Mouse (Mus musculus): Measurements from ENCODE around the gene Mas1.

The Mas1 gene

DNA sequence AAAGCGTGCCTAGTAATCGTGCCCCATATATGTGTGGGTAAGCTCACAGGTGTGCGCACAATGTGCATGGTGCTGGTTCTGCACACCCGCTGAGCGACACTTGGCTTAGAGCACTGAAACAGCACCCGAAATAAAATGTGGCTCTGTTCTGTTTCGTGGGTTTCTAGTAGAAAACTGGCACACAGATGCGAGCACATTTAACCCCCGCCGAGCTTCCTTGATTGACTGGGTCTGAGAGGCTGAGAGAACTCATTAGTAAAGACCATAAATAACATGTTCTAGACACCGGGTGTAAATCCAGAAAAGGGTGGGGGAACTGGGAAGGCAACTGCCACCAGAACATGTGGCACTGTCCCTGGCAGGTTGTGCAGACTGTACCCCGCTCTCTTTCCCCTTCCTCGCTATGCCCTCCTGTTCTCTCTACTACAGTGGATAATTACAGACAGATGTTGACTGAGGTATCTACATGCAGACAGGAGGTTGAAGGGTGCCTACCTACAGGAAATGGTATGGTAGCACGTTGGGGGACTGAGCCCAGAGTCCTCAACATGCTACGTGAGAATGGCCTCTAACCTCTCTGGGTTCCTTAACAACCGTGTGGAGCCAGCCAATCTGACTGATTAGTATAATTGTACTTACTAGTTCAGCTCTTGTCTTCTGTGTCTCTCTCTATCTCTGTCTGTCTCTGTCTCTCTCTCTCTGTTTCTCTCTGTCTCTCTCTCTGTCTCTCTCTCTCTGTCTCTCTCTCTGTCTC is 4.5 kb upstream of the Mas1 start:
- DNase-seq (ENCODE audit: low read depth, low spot score), result peak; percentile 26

GRCm38 (mm10) chr17:12868640-12869039 is 697 bp upstream of the Mas1 start:
- DNase-seq (ENCODE audit: low read depth, low spot score), result no peak

- DNase-seq (ENCODE audit: low read depth, low spot score), result no peak
These were observed 1.1 kb downstream of the Mas1 start for GRCm38 (mm10) chr17:12866853-12867252.

GRCm38 (mm10) chr17:12865407-12865806 is 2.5 kb downstream of the Mas1 start:
- DNase-seq (ENCODE audit: low read depth, low spot score), result no peak

GRCm38 (mm10) chr17:12864111-12864510 is 3.8 kb downstream of the Mas1 start:
- DNase-seq (ENCODE audit: low read depth, low spot score), result no peak

DNA sequence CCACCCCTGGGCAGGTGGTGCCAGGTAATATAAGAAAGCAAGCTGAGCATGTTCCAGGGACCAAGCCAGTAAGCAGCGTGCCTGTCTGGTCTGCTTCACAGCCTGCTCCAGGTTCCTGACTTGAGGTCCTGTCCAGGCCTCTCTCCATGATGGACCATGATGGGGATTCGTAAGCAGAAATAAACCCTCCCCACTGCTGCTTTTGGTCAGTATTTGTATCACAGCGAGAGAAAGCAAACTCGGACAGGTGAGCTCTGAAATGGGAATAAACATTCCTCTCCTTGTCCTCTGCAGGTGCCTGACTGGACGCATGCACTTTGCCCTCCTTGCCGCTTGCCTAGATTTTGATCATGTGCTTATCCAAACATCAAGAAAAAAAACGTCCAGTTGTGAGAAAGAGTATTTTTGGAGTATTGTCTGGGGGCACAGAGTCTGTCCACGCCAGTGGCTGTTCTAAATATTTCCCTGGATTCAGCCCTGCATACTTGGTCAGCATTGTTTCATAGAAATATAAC is 8.9 kb downstream of the Mas1 start:
- no peak for DNase-seq (ENCODE audit: low read depth, low spot score)

- peak; percentile 43 for DNase-seq (ENCODE audit: low read depth, low spot score)
These were observed 9.9 kb downstream of the Mas1 start for GRCm38 (mm10) chr17:12858072-12858471.

DNA sequence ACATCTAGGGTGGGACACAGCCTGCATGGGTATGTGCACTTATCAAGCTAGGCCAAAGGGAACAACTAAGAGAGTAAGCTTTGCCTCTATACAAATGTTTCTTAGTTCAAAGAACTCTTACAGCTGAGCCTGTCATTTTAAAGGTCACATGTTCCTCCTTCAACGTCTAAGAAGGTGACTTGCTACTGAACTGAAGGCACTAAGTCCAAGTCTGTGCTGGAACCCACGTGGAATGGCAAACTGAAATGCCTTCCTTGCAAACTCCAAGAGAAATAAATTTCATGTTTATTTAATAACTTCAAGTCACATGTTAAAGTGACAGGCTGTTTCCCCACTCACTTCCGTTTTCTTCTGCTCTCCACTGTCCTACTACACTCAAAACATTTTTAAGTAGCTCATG is 10.5 kb downstream of the Mas1 start:
- DNase-seq (ENCODE audit: low read depth, low spot score), result no peak

DNA sequence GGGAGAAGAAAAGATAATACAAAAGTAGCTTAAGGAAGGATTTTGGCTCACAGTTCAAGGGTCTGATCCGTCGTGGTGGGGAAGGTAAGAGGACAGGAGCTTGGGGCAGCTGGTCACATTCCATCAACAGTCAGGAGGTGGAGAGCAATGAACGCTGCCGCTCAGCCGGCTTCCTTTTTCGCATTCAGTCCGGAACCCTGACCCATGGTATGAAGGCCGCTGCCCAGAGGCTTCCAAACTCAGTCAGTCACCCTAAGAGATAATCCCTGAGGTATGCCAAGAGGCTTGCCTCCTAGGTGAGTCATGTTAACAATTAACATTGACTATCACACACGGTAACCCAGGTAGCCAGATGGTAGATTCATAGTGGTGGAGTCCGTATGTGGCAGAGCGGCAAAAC is 13.6 kb downstream of the Mas1 start:
- no peak for DNase-seq (ENCODE audit: low read depth, low spot score)

- DNase-seq (ENCODE audit: low read depth, low spot score), result no peak
These were observed 14.1 kb downstream of the Mas1 start for GRCm38 (mm10) chr17:12853821-12854220.

DNA sequence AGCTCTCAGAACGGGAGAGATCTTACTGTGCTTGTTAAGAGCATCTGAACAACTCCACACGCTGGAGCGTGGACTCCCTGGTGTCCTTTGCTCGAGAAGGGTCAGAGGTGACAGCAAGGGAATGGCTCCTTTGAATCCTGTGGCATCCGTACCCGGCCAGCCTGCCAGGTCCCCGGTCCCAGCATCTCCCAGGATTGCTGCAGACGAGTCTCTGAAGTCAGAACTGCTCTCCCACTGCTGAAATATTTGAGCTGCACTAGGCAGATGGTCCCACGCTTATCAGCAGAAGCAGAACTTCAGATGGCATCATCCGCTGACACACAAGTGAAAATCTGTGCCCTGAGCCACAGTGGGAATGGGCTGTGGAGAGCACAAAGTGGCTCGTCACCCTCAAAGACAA is 16.3 kb downstream of the Mas1 start:
- DNase-seq (ENCODE audit: low read depth, low spot score), result no peak

DNA sequence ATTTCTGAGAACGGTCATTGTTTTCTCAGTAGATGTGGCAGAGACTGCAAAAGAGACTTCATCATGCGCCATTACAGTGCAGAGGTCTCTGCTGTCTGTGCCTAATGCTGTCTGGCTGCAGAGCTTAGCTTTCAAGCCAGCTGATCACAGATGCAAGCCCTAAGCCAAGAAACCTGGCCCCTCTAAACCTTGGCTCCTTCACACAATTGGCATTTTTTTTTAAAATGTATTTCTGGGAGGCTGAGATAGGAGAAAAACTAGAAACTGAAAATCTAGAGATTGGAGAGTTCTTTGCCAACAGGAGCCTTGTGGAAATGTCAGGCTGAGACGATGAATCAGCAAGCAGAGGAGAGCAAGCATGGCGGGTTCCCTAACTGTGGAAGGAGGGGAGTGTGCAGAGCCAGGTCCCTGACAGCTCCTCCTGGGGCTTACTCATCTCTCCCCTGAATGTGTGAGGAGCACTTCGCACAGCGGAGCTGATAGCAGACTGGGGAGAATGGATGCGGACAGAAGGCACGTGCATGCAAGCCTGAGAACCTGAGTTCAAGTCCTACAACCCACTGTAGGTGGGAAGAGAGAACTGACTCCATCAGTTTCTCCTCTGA is 18.1 kb downstream of the Mas1 start:
- no peak for DNase-seq (ENCODE audit: low read depth, low spot score)

DNA sequence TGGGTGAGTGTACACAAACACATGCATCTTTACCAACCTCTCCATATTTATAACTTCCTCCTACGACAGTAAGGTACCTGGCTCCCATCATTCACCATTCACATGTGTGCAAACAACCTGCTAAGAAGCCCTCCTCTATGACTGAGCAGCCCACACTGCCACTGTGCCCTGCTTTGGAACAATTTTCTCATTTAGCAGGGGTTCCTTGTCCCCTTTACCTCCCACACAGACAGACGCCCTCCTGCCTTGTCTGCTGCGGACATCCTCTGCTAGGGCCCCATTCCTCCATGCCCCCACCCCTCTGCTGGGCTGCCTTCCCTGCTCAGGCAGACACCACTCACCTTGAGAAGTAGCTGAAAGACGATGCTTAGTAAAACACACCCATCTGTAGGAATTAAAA is 20.2 kb downstream of the Mas1 start:
- peak; percentile 24 for DNase-seq (ENCODE audit: low read depth, low spot score)

DNA sequence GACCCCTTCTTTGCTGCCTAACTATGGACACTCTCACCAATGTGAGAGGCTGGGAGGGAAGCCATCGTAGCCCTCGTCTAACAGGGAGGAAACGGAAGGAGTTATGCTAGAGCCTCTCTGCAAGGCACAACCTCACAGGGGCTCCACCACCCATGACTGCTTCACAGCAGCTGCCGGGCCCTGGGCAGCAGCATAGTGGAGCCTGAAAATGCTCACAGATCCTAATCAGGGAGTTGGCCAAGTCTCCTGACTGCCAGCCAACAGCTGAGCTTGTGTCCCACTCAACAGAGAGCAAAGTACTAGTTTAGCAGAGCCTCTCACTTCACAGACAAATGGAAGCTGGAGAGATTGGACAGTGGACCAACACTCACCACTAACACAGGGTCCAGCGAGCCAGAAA is 21.5 kb downstream of the Mas1 start:
- no peak for DNase-seq (ENCODE audit: low read depth, low spot score)

DNA sequence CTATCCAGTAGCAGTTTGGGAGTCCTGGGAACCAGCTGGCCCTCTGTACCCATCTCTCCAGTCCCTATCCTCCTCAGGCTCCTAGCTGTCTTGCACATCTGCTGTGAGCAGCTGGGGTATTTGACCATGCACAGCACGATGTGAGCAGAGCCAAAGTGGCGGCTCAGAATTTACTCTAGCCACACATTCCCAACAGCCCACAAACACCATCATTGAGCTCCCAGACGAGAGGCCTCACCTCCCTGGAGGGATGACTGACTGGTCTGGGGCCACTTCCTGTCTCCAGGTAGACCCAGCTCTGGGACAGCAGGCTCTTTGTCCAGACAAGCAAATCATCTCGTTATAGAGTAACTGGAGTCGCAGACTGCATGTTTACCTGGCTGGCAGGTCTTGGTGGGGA is 22.1 kb downstream of the Mas1 start:
- no peak for DNase-seq (ENCODE audit: low read depth, low spot score)

- no peak for DNase-seq (ENCODE audit: low read depth, low spot score)
These were observed 23.4 kb downstream of the Mas1 start for GRCm38 (mm10) chr17:12844540-12844939.

DNA sequence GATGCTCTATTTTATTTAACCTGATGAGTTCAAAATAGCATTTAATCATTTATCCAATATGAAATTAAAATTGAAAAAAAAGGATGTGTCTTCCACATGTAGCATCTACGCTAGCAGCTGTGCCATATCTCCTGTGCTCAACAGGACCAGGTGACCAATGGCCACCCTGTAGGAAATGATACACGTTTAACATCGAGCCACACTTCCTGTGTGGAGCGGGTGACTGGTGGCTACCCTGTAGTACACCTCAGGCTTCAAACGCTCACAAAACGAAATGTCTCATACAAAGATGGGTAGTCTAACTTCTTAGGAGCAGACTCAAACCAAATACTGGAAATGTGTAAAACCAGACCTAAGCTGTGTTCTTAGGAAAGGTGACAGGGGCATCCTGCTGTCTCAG is 24.1 kb downstream of the Mas1 start:
- DNase-seq (ENCODE audit: low read depth, low spot score), result no peak

DNA sequence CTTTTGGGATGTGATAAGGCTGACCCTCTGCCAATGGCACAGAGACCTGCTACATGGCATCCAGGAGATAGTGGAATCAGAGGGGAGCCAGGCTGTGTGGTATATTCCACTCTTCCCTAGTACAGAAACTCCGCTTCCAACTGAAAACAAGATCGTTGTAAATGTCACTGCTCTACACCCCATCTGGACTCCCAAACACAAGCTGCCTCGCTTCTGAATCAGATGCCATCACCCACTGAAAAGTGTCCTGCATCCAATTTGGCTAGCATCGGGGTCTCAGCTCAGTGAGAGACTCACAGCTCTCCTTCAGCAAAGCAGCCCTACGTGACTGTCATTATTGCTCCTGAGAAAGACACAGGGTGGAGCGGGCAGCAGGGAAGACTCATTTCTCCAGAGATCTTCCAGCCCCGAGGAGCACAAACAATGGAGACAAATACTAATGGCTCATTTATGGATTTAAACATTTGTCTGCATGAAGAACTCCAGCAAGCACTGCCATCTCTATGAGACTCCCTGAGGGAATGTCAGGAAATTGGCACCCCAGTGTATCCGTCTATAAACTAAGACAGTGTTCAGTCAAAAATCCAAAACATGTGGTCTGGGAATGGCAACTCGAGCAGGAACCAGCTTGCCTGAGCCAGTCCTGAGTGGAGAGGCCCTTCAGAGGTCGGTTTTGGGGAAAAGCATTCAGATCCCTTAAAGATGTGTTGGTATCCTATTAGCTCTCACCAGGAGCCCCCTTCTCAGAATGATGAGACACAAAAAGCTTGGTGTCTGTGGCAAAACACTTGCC is 28.3 kb downstream of the Mas1 start:
- no peak for DNase-seq (ENCODE audit: low read depth, low spot score)

DNA sequence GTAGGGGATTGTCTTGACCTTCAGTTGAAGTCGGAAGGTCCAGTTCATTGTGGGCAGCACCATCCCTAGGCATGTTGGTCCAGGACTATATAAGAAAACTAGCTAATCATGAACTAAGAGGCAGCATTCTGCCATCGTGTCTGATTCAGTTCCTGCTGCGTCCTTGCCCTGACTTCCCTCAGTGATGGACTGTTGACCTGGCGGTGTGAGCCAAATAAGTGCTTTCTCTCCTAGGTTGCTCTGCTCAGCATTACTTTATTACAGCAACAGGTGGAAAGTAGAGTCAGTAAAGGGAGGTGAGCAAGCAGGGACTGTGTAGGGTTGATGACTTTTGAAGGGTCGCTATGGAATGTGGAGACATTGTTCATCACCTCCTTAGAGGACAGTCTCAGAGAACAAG is 32.2 kb downstream of the Mas1 start:
- no peak for DNase-seq (ENCODE audit: low read depth, low spot score)

GRCm38 (mm10) chr17:12834826-12835225 is 33.1 kb downstream of the Mas1 start:
- no peak for DNase-seq (ENCODE audit: low read depth, low spot score)

- DNase-seq (ENCODE audit: low read depth, low spot score), result no peak
These were observed 33.6 kb downstream of the Mas1 start for GRCm38 (mm10) chr17:12834317-12834716.

GRCm38 (mm10) chr17:12832657-12833056 is 35.3 kb downstream of the Mas1 start:
- DNase-seq (ENCODE audit: low read depth, low spot score), result no peak

- DNase-seq (ENCODE audit: low read depth, low spot score), result no peak
These were observed 35.7 kb downstream of the Mas1 start for GRCm38 (mm10) chr17:12832231-12832630.

All from ZHBTc4 (cell line).